Mouse (Mus musculus) embryonic facial prominence, embryonic 10.5 days (tissue): ENCODE data around the gene Cggbp1. TPM values are rescaled to one million over a fixed set of nuclear protein-coding genes. Genes with fewer than 3 reads are reported as not detected.

Experiments used
- DNase-seq: peaks from one replicate; pipeline ENCODE4 v3.0.0-alpha.2; 2017; ENCODE audit warnings: low spot score
- H3K27ac ChIP-seq: fragments of 300-500 bp; sonication (generic); replicated peaks from 2 replicates; pipeline ENCODE4 v1.5.1; 2016; ENCODE audit warnings: mild to moderate bottlenecking
- H3K27me3 ChIP-seq: fragments of 300-500 bp; sonication (generic); replicated peaks from 2 replicates; pipeline ENCODE4 v1.6.1; 2016; ENCODE audit warnings: low read depth, mild to moderate bottlenecking; ENCODE audit not compliant: poor library complexity, severe bottlenecking
- H3K36me3 ChIP-seq: fragments of 300-500 bp; sonication (generic); replicated peaks from 2 replicates; pipeline ENCODE4 v1.6.1; 2016; ENCODE audit warnings: mild to moderate bottlenecking, moderate library complexity
- H3K4me1 ChIP-seq: fragments of 300-500 bp; sonication (generic); 2 replicates; pipeline ENCODE4 v1.6.1; 2016
- H3K4me3 ChIP-seq: fragments of 300-500 bp; sonication (generic); 2 replicates; pipeline ENCODE4 v1.5.1; 2016; ENCODE audit warnings: mild to moderate bottlenecking, moderate library complexity
- H3K9me3 ChIP-seq: fragments of 300-500 bp; sonication (generic); 2 replicates; pipeline ENCODE4 v1.6.1; 2016; ENCODE audit warnings: mild to moderate bottlenecking
- WGBS: fragments of 180-500 bp; shearing (Covaris S2); methylation state at CpG from one replicate; pipeline ENCODE4 v1.1.7; 2016; 5-methylcytosine and 5-hydroxymethylcytosine counted together
- polyA plus RNA-seq: library from polyadenylated mRNA; unstranded; fragments of >200 nt; fragmentation: Nextera tagmentation; extraction: Ambion mirVana; gene quantifications from 2 replicates; pipeline ENCODE4 v1.2.1, GENCODE M21; 2016

The Cggbp1 gene
- polyA plus RNA-seq, 1 experiment from 2014 or later = 88.4 TPM

DNA sequence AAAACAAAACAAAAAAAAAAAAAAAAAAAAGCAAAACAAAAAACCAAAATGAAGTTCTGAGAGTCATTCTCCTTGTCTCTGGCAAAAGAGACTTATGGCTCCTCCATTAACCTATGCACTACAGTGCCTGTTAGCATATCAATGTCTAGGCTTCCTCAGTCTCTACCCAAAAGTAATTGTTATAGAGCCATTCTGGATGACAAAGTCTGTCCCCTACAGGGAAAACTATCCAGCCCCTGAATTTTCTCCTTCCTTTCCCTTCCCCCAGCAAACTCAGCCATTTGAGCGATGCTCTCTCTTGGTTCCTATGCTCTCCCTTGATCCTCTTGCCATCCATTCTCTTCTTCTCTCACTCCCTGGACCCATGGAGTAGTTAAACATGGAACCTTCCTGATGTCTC, 24.0 kb downstream of the Cggbp1 start:
- Histone ChIP-seq H3K27me3 (no peaks in the 10 kb centered on the region), H3K4me1 (0 out of 2 replicates have a peak, but pooled peaks cover 3% of the 10 kb centered on the region), H3K9me3 (no peaks in the 10 kb centered on the region), H3K27ac (no peak overlapping the region), H3K4me3 (no peak overlapping the region), H3K36me3 (no peaks in the 10 kb centered on the region)
- 85% methylated on average over 1 of the region's 1 CpGs for WGBS
- DNase-seq = no peak

- Histone ChIP-seq H3K36me3 (no peaks in the 10 kb centered on the region), H3K9me3 (no peaks in the 10 kb centered on the region), H3K4me3 (no peak overlapping the region), H3K27me3 (no peaks in the 10 kb centered on the region), H3K27ac (no peak overlapping the region), H3K4me1 (0 out of 2 replicates have a peak, but pooled peaks cover 3% of the 10 kb centered on the region)
- no peak for DNase-seq
- WGBS = 78% methylated on average over 4 of the region's 4 CpGs
These were observed 25.0 kb downstream of the Cggbp1 start for GRCm38 (mm10) chr16:64876631-64877265.

GRCm38 (mm10) chr16:64877314-64877713, 25.5 kb downstream of the Cggbp1 start:
- H3K36me3 ChIP-seq = no peaks in the 10 kb centered on the region
- no peaks in the 10 kb centered on the region for H3K27me3 ChIP-seq
- 94% methylated on average over 3 of the region's 3 CpGs for WGBS

GRCm38 (mm10) chr16:64878611-64879132, 26.9 kb downstream of the Cggbp1 start:
- no peaks in the 10 kb centered on the region for H3K9me3 ChIP-seq
- 87% methylated on average over 3 of the region's 3 CpGs for WGBS
- H3K27ac ChIP-seq = no peak overlapping the region
- H3K27me3 ChIP-seq = no peaks in the 10 kb centered on the region
- 0 out of 2 replicates have a peak, but pooled peaks cover 3% of the 10 kb centered on the region for H3K4me1 ChIP-seq
- H3K36me3 ChIP-seq = no peaks in the 10 kb centered on the region
- DNase-seq = no peak
- no peak overlapping the region for H3K4me3 ChIP-seq

More at GRCm38 (mm10) chr16:64877314-64877713, 25.5 kb downstream of the Cggbp1 start:
- Histone ChIP-seq H3K4me1 (0 out of 2 replicates have a peak, but pooled peaks cover 3% of the 10 kb centered on the region), H3K4me3 (no peak overlapping the region), H3K27ac (no peak overlapping the region), H3K9me3 (no peaks in the 10 kb centered on the region)
- no peak for DNase-seq

- H3K27ac ChIP-seq = no peak overlapping the region
- H3K36me3 ChIP-seq = no peaks in the 10 kb centered on the region
- no peak for DNase-seq
- no peak overlapping the region for H3K4me3 ChIP-seq
- H3K4me1 ChIP-seq = peaks cover 10% of the 10 kb centered on the region
- 84% methylated on average over 5 of the region's 5 CpGs for WGBS
- no peaks in the 10 kb centered on the region for H3K27me3 ChIP-seq
- H3K9me3 ChIP-seq = no peaks in the 10 kb centered on the region
These were observed 27.9 kb downstream of the Cggbp1 start for GRCm38 (mm10) chr16:64879735-64880134.

- Histone ChIP-seq H3K4me3 (no peak overlapping the region), H3K27me3 (no peaks in the 10 kb centered on the region), H3K4me1 (peaks cover 18% of the 10 kb centered on the region), H3K27ac (no peak overlapping the region), H3K9me3 (no peaks in the 10 kb centered on the region), H3K36me3 (no peaks in the 10 kb centered on the region)
- DNase-seq = no peak
- 76% methylated on average over 3 of the region's 3 CpGs for WGBS
These were observed 29.2 kb downstream of the Cggbp1 start for GRCm38 (mm10) chr16:64880986-64881385.

DNA sequence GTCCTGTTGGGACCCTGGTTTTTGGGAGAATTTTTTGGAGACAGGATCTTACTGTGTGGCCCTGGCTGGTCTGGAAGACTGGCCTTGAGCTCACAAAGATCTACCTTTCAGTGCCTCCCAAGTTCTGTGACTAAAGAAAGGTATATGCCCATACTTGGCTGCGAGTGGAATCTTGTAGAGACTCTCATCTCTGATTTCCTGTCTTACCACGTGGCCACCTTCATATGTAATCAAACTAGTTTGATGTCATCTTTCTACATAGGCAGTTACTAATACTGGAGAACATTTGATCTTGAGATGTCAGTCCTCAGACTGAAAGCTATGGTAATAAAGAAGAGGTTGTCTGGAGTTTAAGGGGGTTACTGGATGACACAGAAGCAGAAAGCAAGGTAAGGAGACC, 29.6 kb downstream of the Cggbp1 start:
- Histone ChIP-seq H3K36me3 (no peaks in the 10 kb centered on the region), H3K27me3 (no peaks in the 10 kb centered on the region), H3K4me3 (no peak overlapping the region), H3K9me3 (no peaks in the 10 kb centered on the region), H3K27ac (no peak overlapping the region), H3K4me1 (peaks cover 18% of the 10 kb centered on the region)
- WGBS = 80% methylated on average over 2 of the region's 2 CpGs
- no peak for DNase-seq

DNA sequence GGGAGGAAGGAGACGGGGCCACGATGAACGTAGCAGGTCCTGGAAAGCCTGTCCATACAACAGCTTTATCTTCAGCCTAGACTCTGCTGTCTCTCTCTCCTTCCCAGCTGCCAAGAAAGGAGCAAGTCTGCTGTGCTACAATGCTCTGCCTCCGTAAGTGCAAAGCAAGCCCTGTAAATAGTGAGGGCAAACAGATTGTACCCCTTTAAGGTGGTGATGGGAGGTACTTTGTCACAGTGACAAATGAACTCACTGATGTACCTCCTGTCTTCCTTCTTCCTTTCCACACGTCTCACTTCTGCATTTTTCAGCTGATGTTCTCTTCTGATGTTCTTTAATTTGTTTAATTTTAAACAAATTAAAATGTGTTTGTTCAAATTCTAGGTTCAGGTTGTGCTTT, 32.1 kb downstream of the Cggbp1 start:
- no peaks in the 10 kb centered on the region for H3K27me3 ChIP-seq
- peaks cover 18% of the 10 kb centered on the region for H3K4me1 ChIP-seq
- H3K36me3 ChIP-seq = no peaks in the 10 kb centered on the region
- H3K27ac ChIP-seq = no peak overlapping the region
- no peak for DNase-seq
- H3K9me3 ChIP-seq = 0 out of 2 replicates have a peak, but pooled peaks cover 6% of the 10 kb centered on the region
- H3K4me3 ChIP-seq = no peak overlapping the region
- 78% methylated on average over 5 of the region's 5 CpGs for WGBS

DNA sequence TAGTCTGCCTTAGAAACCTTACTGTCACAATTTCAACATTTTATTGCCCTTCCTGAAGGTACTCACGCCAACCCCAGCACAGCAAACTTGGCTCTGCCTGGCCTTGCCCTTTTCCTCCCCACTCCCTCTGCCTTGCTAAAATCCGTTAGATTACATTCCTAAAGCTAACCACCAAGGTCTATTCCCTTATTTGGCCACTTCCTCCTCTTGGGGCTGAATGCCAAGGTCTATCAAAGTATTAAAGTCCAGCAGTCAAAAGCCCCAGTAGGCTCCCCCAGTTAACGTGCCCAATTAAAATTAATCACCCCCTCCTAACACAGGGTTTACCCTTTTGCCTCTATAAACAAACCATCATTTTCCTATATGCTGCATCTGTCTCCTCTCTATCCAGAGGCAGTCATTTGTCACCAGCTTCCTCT, 32.6 kb downstream of the Cggbp1 start:
- H3K27me3 ChIP-seq = no peaks in the 10 kb centered on the region
- H3K27ac ChIP-seq = no peak overlapping the region; the same call in 1 of the 2 replicates
- WGBS = 27% methylated on average over 3 of the region's 3 CpGs
- 0 out of 2 replicates have a peak, but pooled peaks cover 8% of the 10 kb centered on the region for H3K9me3 ChIP-seq
- DNase-seq = no peak
- H3K4me3 ChIP-seq = no peak overlapping the region
- no peaks in the 10 kb centered on the region for H3K36me3 ChIP-seq
- H3K4me1 ChIP-seq = peaks cover 18% of the 10 kb centered on the region

DNA sequence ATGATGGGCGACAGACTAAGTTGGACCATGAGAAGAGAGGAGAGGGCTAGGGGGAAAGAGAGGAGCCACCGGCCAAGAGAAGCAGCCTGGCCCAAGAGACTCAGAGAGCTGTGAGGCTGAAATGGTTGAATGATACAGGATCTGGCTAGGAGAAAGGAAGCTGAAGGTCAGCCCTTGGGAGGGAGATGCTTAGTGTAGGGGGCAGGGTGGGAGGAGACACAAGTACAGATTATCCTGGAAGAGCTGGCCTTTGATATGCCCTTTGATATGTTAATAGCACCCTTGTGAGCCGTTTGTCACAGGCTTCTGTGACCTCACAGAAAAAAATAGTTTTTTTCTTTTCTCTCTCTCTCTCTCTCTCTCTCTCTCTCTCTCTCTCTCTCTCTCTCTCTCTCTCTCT, 33.3 kb downstream of the Cggbp1 start:
- WGBS = 31% methylated on average over 3 of the region's 3 CpGs
- Histone ChIP-seq H3K27ac (peak overlapping the region; percentile 44; the same call in 1 of the 2 replicates), H3K36me3 (no peaks in the 10 kb centered on the region), H3K9me3 (0 out of 2 replicates have a peak, but pooled peaks cover 8% of the 10 kb centered on the region), H3K27me3 (no peaks in the 10 kb centered on the region), H3K4me3 (no peak overlapping the region), H3K4me1 (peaks cover 18% of the 10 kb centered on the region)
- peak; percentile 19 for DNase-seq

DNA sequence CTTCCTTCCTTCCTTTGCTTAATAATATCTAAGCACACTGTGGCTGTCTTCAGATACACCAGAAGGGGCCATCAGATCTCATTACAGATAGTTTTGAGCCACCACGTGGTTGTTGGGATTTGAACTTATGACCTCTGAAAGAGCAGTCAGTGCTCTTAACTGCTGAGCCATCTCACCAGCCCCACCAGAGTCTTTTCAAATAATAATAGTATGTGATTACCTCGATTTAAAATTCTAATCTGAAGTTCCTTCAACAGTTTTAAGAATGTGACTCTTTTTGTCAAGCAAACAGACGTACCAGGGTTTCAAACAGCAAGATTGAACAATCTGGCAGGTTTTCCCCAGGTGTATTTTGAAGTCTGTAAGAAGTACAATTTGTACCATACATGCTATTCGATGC, 33.8 kb downstream of the Cggbp1 start:
- Histone ChIP-seq H3K27me3 (no peaks in the 10 kb centered on the region), H3K4me3 (no peak overlapping the region), H3K9me3 (0 out of 2 replicates have a peak, but pooled peaks cover 8% of the 10 kb centered on the region), H3K27ac (no peak overlapping the region), H3K4me1 (peaks cover 18% of the 10 kb centered on the region), H3K36me3 (no peaks in the 10 kb centered on the region)
- no peak for DNase-seq
- WGBS = 45% methylated on average over 4 of the region's 4 CpGs

DNA sequence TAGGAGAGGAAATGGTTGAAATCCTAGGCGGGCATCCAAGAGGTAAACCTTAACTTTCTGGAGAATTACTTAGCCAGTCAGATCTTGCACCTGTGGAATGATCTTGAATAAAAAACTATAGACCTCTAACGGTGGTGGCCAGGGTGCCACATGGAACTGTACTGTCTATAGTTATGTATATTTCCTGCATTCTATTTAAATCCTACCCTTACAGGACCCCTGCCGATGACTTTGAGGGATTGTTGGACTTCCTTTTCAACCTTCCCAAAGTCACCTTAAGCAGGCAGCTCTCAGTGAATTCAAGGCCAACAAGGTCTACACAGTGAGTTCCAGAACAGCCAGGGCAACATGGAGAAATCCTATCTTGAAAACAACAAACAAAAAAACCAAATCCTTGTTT, 37.7 kb downstream of the Cggbp1 start:
- Histone ChIP-seq H3K27ac (no peak overlapping the region), H3K36me3 (no peaks in the 10 kb centered on the region), H3K9me3 (0 out of 2 replicates have a peak, but pooled peaks cover 8% of the 10 kb centered on the region), H3K4me1 (peaks cover 11% of the 10 kb centered on the region), H3K4me3 (no peak overlapping the region), H3K27me3 (no peaks in the 10 kb centered on the region)
- DNase-seq = no peak
- WGBS = 91% methylated on average over 3 of the region's 3 CpGs

DNA sequence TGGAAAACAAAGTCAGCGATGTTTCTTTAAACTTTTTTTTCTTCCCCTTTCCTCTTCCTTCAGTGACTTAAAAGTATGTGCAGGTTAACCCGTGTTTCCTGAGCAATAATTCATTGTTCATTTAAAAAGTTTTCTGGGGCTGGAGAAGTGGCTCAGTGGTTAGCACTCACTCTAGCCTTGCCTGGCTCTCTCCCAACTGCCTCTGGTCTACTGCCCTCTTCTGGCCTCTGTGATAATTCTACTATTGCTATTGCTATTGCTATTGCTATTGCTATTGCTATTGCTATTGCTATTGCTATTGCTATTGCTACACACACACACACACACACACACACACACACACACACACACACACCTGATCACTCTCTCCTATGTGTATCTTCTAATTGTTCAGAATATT, 47.3 kb downstream of the Cggbp1 start:
- Histone ChIP-seq H3K4me1 (no peaks in the 10 kb centered on the region), H3K9me3 (no peaks in the 10 kb centered on the region), H3K27ac (no peak overlapping the region), H3K27me3 (no peaks in the 10 kb centered on the region), H3K4me3 (no peak overlapping the region), H3K36me3 (no peaks in the 10 kb centered on the region)
- no peak for DNase-seq
- 70% methylated on average over 2 of the region's 2 CpGs for WGBS
